In genomic region chr3:136679903-136680491, GRCm38 (mm10) we compare ENCODE assay signal across 25 mouse cellular contexts. TPM values are rescaled to one million over a fixed set of nuclear protein-coding genes. Genes with fewer than 3 reads are reported as not detected.
A peak's percentile ranks its signal among the peaks of the same experiment; 100 is the strongest.
DNase-seq lines count a peak whose midpoint lies in the region; ATAC-seq and TF ChIP-seq lines count a peak whose summit lies in the region.
"Had no signal": no experiment of that assay in that cellular context is flagged by ENCODE, and none has a peak within 500 bp of the region (broad histone marks: within the 10 kb centered on the region; RNA-seq: fewer than 3 reads in every experiment).

No protein-coding gene starts in this region.

- H3K4me2 ChIP-seq in CH12.LX (ENCODE audit: insufficient read depth, low read depth, poor library complexity, severe bottlenecking): peak overlapping the region; percentile 46
- no peak overlapping the region for H3K4me2 ChIP-seq in intestine, postnatal 0 days (replicated peaks; ENCODE audit: low read depth)
- H3K4me2 ChIP-seq: embryonic facial prominence, embryonic 13.5 days; embryonic facial prominence, embryonic 15.5 days; forebrain, embryonic 12.5 days had no signal

- H3K9ac ChIP-seq in CH12.LX (ENCODE audit: insufficient read depth, low read depth): peak overlapping the region; percentile 13
- H3K9ac ChIP-seq in intestine, postnatal 0 days (ENCODE audit: low read depth, low read length): no peak overlapping the region
- H3K9ac ChIP-seq: embryonic facial prominence, embryonic 13.5 days; embryonic facial prominence, embryonic 15.5 days; forebrain, embryonic 12.5 days had no signal

- no peaks in the 10 kb centered on the region for H3K27me3 ChIP-seq in CH12.LX (replicated peaks)
- H3K27me3 ChIP-seq in intestine, postnatal 0 days (replicated peaks; ENCODE audit: control insufficient read depth, insufficient read depth, low read length): no peaks in the 10 kb centered on the region
- H3K27me3 ChIP-seq: embryonic facial prominence, embryonic 13.5 days; embryonic facial prominence, embryonic 15.5 days; forebrain, embryonic 12.5 days; Patski had no signal

- no peak for TF ChIP-seq CTCF in gastrocnemius, adult 2 months (IDR thresholded peaks at IDR 0.05)
- TF ChIP-seq CTCF in layer of hippocampus, adult 2 months (conservative IDR thresholded peaks at IDR 0.05): no peak
- no peak for TF ChIP-seq CTCF in CH12.LX (conservative IDR thresholded peaks at IDR 0.05 in 1 of 2, IDR thresholded peaks at IDR 0.05 in 1 of 2; ENCODE audit: low read depth in 2 of 2, low read length in 2 of 2)
- no peak for TF ChIP-seq CTCF in intestine, postnatal 0 days (IDR thresholded peaks at IDR 0.05; ENCODE audit: low read depth)

- peaks cover 89% of the 10 kb centered on the region for H3K79me2 ChIP-seq in CH12.LX (replicated peaks; ENCODE audit: control insufficient read depth, extremely low read depth, insufficient read depth, poor library complexity, severe bottlenecking)

- dilution Hi-C loops in CH12.LX (cut with MboI; ENCODE audit: extremely low pct_ligation_motif_present, extremely low pct_unique_long_range_greater_than_20kb, low sequenced_read_pairs): no loop called here

- peaks cover 33 to 91% of the 10 kb centered on the region in 2 experiments for H3K4me1 ChIP-seq in CH12.LX (ENCODE audit: control insufficient read depth in 1 of 2, insufficient read depth in 2 of 2)
- peaks cover 3% of the 10 kb centered on the region; the same call in 1 of the 2 replicates for H3K4me1 ChIP-seq in intestine, postnatal 0 days (replicated peaks; ENCODE audit: control insufficient read depth, insufficient read depth, low read length)

- H3K4me3 ChIP-seq in gastrocnemius, adult 2 months: no peak overlapping the region
- H3K4me3 ChIP-seq in layer of hippocampus, adult 2 months: no peak overlapping the region; the same call in 1 of the 2 replicates
- H3K4me3 ChIP-seq in CH12.LX (replicated peaks in 1 of 3; ENCODE audit: low read depth in 2 of 3, low read length in 2 of 3, poor library complexity in 1 of 3): no peak overlapping the region
- H3K4me3 ChIP-seq in intestine, postnatal 0 days (ENCODE audit: low read depth, low read length): no peak overlapping the region
- H3K4me3 ChIP-seq: embryonic facial prominence, embryonic 13.5 days; embryonic facial prominence, embryonic 15.5 days; erythroblast, embryonic 14.5 days; forebrain, embryonic 10.5 days; forebrain, embryonic 12.5 days had no signal

- in situ Hi-C loops in CH12.LX (cut with MboI; ENCODE audit: low pct_ligation_motif_present, low pct_unique_long_range_greater_than_20kb, low sequenced_read_pairs): no loop called here

- H3K27ac ChIP-seq in gastrocnemius, adult 2 months: peak overlapping the region; percentile 38
- H3K27ac ChIP-seq in layer of hippocampus, adult 2 months: peak overlapping the region; percentile 87
- no peak overlapping the region for H3K27ac ChIP-seq in CH12.LX (ENCODE audit: insufficient read depth, low read depth)
- no peak overlapping the region for H3K27ac ChIP-seq in intestine, postnatal 0 days (ENCODE audit: low read depth, low read length)
- H3K27ac ChIP-seq: embryonic facial prominence, embryonic 13.5 days; embryonic facial prominence, embryonic 15.5 days; forebrain, embryonic 10.5 days; forebrain, embryonic 12.5 days had no signal

- TF ChIP-seq RAD21 in CH12.LX (IDR thresholded peaks at IDR 0.05; ENCODE audit: low read depth, low read length): no peak

- TF ChIP-seq EP300 in CH12.LX (IDR thresholded peaks at IDR 0.05; ENCODE audit: low read length): peak; percentile 65; the same call in 1 of the 2 replicates

- ATAC-seq in intestine, postnatal 0 days: no peak
- ATAC-seq: activated CD4-positive, CD25-positive, alpha-beta regulatory T cell, adult 4 months; forebrain, embryonic 14.5 days; forebrain, embryonic 16.5 days; Patski had no signal

- WGBS in intestine, postnatal 0 days: 77% methylated on average over 6 of the region's 6 CpGs

- H3K9me3 ChIP-seq in CH12.LX (replicated peaks; ENCODE audit: low read length): no peaks in the 10 kb centered on the region
- H3K9me3 ChIP-seq in intestine, postnatal 0 days (ENCODE audit: control insufficient read depth): no peaks in the 10 kb centered on the region
- H3K9me3 ChIP-seq: embryonic facial prominence, embryonic 13.5 days; embryonic facial prominence, embryonic 15.5 days; forebrain, embryonic 10.5 days; forebrain, embryonic 12.5 days; G1E had no signal

- DNase-seq in gastrocnemius, adult 2 months: no peak
- no peak for DNase-seq in gastrocnemius, postnatal 10 days
- no peak for DNase-seq in layer of hippocampus, adult 2 months (ENCODE audit: low spot score in 2 of 2)
- DNase-seq in layer of hippocampus, postnatal 14 days (ENCODE audit: low spot score in 2 of 2): no peak
- DNase-seq in CH12.LX (ENCODE audit: extremely low read depth): no peak
- peak; percentile 7 for DNase-seq in brain, adult 2 months (ENCODE audit: low read depth, low spot score)
- DNase-seq: adrenal gland, adult 8-10 months; adrenal gland, postnatal 14 days; adrenal gland, postnatal 36 days; cerebellum, adult 11-12 months; cerebellum, adult 9-11 months; cerebellum, postnatal 14 days; cerebellum, postnatal 36 days; embryo, embryonic 11 days had no signal

- H3K36me3 ChIP-seq in CH12.LX (replicated peaks in 1 of 2; ENCODE audit: control insufficient read depth in 1 of 2, insufficient read depth in 1 of 2, low read length in 1 of 2): peaks cover 0 to 33% of the 10 kb centered on the region in 2 experiments
- no peaks in the 10 kb centered on the region for H3K36me3 ChIP-seq in intestine, postnatal 0 days (ENCODE audit: control insufficient read depth, insufficient read depth)
- H3K36me3 ChIP-seq: embryonic facial prominence, embryonic 13.5 days; embryonic facial prominence, embryonic 15.5 days; forebrain, embryonic 10.5 days; forebrain, embryonic 12.5 days had no signal

- intact Hi-C loops in gastrocnemius, adult 2 months (cut with DNase I): no loop called here

- no peak for TF ChIP-seq POLR2A in CH12.LX (IDR thresholded peaks at IDR 0.05; ENCODE audit: low read depth, low read length)

TF ChIP-seq in CH12.LX, 34 proteins besides CTCF, POLR2A, EP300 and RAD21:
- TF ChIP-seq ZKSCAN1 (IDR thresholded peaks at IDR 0.05; ENCODE audit: borderline replicate concordance, low read depth, low read length) (no peak), BHLHE40 (IDR thresholded peaks at IDR 0.05; ENCODE audit: low read depth, low read length) (peak; percentile 30; the same call in 1 of the 2 replicates), ELF1 (IDR thresholded peaks at IDR 0.05; ENCODE audit: low read depth, low read length) (no peak), TBP (conservative IDR thresholded peaks at IDR 0.05; ENCODE audit: low read depth, low read length) (peak; percentile 79), UBTF (IDR thresholded peaks at IDR 0.05; ENCODE audit: low read depth, low read length) (0 out of 2 replicates have a peak, but pooled peaks have one; percentile 74), IRF4 (IDR thresholded peaks at IDR 0.05; ENCODE audit: low read depth, low read length) (peak; percentile 74; the same call in 1 of the 2 replicates), RCOR1 (conservative IDR thresholded peaks at IDR 0.05; ENCODE audit: low read depth, low read length) (no peak), ZNF384 (IDR thresholded peaks at IDR 0.05; ENCODE audit: low read depth, low read length) (no peak), ETS1 (conservative IDR thresholded peaks at IDR 0.05; ENCODE audit: low read depth, low read length) (peak; percentile 45; the same call in 1 of the 2 replicates), MAFK (IDR thresholded peaks at IDR 0.05; ENCODE audit: insufficient replicate concordance, low read length) (peak; percentile 30; the same call in 1 of the 2 replicates), PAX5 (IDR thresholded peaks at IDR 0.05; ENCODE audit: low read length) (no peak), MEF2A (IDR thresholded peaks at IDR 0.05; ENCODE audit: borderline replicate concordance, low read depth, low read length) (peak; percentile 84), CHD1 (IDR thresholded peaks at IDR 0.05; ENCODE audit: low read depth, low read length) (0 out of 2 replicates have a peak, but pooled peaks have one; percentile 60), CHD2 (IDR thresholded peaks at IDR 0.05; ENCODE audit: low read length) (peak; percentile 46; the same call in 1 of the 2 replicates), MAZ (IDR thresholded peaks at IDR 0.05; ENCODE audit: low read depth, low read length) (peak; percentile 69), MYC (IDR thresholded peaks at IDR 0.05; ENCODE audit: low read depth, low read length) (no peak), JUND (conservative IDR thresholded peaks at IDR 0.05; ENCODE audit: low read depth, low read length) (0 out of 2 replicates have a peak, but pooled peaks have one; percentile 25)
TF ChIP-seq in CH12.LX: peak in this region for 11.

RNA-seq across cellular contexts. Expression of gene Ppp3ca, which starts 10.1 kb away (rescaled TPM):
- total RNA-seq in gastrocnemius, adult 2 months (2021): 100 to 1,000 TPM; 152 to 154 TPM
- total RNA-seq in gastrocnemius, postnatal 10 days (2021): 100 to 1,000 TPM; 161 to 166 TPM
- 1,000 to 10,000 TPM; 1,343 to 1,371 TPM for total RNA-seq in layer of hippocampus, adult 2 months (2021)
- 100 to 1,000 TPM; 988 to 997 TPM for total RNA-seq in layer of hippocampus, postnatal 14 days (2021)
- total RNA-seq in CH12.LX (2012; rRNA removed) (63.4 and 71.7 TPM in 2 replicates), CH12.LX (2014; rRNA removed) (143 and 153 TPM in 2 replicates)
- polyA plus RNA-seq in CH12.LX (2012; ENCODE audit: insufficient read length, low read depth): 130 and 134 TPM in 2 replicates
- 37.3 and 40.8 TPM in 2 replicates for polyA plus RNA-seq in intestine, postnatal 0 days (2015; fragmentation: Nextera tagmentation; extraction: Ambion mirVana)

Comparison
In these comparisons a context has a peak if more than half of its experiments do, and no peak if none do; other contexts are left out.
1. H3K27ac ChIP-seq: peak in gastrocnemius, adult 2 months (single experiment) and layer of hippocampus, adult 2 months (single experiment); none in CH12.LX (single experiment) and intestine, postnatal 0 days (single experiment).
2. RNA of gene Ppp3ca, which starts 10.1 kb away (total RNA-seq): 1,343 to 1,371 TPM in layer of hippocampus, adult 2 months and 988 to 997 TPM in layer of hippocampus, postnatal 14 days; 161 to 166 TPM in gastrocnemius, postnatal 10 days, 152 to 154 TPM in gastrocnemius, adult 2 months and 63.4 to 153 TPM in CH12.LX; every median in the first group is over 4 times any median in the second.